Mouse (Mus musculus): ENCODE results near the gene Mill2.

The Mill2 gene

DNA sequence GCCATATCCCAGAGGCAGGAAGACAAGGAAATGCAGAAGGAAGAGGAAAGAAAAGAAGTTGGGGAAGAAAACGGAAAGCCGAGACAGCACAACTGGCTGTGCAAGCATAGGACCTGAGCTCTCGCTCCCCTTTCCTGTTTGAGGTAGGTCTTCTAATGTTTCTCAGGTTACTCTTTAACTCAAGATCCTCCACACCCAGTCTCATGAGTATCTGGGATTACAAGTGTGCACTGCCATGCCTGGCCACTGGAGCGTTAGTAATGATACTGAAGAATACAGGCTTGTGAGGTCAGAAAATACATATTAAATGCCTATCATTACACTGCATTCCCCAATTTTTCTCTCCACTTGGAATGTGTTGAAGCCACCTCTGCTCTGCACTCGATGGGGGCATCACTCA, 35.6 kb downstream of the Mill2 start:
- DNase-seq, result no peak

- no peak for DNase-seq
Measured at GRCm38 (mm10) chr7:18878691-18879090, 38.9 kb downstream of the Mill2 start.

GRCm38 (mm10) chr7:18883991-18884744, 44.4 kb downstream of the Mill2 start:
- DNase-seq, result peak in 1 of 2 experiments; percentile 18

DNA sequence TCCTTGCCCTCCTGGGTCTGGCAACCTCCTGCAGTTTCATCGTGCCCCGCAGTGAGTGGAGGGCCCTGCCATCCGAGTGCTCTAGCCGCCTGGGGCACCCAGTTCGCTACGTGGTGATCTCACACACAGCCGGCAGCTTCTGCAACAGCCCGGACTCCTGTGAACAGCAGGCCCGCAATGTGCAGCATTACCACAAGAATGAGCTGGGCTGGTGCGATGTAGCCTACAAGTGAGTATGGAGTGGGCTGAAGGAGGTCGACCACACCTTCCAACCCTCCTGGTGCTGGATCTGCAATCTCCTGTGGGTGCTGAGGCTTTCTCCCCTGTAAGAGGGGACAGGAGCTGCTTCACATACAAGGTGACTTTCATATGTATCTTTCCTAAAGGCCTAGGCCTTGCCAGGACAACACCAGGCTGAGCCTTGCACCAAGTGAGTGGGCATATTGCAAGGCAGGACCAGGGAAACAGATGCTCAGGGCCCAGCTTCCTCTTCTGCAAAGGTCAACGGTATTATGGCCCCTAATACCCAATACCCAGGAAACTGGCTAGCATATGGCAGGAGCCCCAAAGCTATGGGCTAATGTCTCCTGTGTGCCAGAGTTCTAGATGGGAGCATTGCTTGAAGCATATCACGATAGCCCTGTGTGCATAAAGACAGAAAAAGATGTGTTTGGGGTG, 45.1 kb downstream of the Mill2 start:
- no peak for DNase-seq

- DNase-seq, result no peak
Measured at GRCm38 (mm10) chr7:18886963-18887362, 47.2 kb downstream of the Mill2 start.

DNA sequence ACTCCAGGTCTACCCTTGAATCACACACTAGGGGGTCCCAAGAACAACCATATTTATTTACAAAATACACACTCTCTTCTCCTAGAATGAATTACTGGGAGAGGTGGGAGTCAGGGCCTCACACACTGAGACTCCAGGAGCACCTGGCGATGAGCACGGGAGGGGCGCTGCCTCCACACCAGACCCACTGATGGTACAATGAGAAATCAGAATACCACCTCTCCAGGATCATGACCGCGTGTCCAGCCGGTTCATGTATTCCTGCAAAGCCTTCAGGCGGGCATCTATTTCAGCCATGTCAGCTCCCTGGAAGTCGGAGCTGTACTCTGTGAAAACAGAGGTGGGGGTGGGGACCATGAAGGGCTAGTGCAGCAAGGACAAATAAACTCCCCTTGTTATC, 51.1 kb downstream of the Mill2 start:
- no peak for DNase-seq

DNA sequence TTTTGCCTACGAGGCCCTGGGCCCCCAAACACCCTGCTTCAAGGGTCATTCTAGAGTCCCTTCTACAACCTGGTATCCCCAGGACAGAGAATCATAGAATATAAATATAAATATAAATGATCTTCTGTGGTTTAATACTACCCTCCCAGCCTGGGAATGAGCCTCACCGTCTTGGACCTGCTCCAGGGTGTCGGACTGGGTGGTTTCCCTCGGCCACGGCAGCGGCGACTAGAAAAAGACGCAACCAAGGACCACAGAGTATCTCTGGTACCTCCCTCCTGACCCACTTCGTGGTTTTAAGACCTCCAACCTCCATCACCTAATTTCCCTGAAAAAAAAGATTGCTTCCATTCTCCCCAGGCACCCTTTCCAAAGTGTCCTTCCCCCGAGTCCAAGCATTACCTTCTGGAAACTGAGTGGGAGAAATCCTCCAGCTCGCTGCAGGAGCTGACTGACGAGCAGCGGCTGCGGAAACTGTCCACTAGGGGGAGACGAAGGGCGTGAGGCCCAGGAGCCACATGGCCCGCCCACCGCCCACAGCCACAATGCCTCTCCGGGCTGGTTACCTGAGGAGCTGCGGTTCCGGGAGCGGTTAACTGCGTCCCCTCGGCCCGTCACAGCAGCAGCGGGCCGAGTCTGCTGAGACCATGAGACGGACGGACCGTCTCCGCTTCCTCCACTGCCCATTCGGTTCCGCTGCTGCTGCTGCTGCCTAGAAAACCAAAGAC, 52.3 kb downstream of the Mill2 start:
- peak; percentile 93 to 94 for DNase-seq

GRCm38 (mm10) chr7:18893009-18893408, 53.2 kb downstream of the Mill2 start:
- DNase-seq, result peak; percentile 8 to 18

DNA sequence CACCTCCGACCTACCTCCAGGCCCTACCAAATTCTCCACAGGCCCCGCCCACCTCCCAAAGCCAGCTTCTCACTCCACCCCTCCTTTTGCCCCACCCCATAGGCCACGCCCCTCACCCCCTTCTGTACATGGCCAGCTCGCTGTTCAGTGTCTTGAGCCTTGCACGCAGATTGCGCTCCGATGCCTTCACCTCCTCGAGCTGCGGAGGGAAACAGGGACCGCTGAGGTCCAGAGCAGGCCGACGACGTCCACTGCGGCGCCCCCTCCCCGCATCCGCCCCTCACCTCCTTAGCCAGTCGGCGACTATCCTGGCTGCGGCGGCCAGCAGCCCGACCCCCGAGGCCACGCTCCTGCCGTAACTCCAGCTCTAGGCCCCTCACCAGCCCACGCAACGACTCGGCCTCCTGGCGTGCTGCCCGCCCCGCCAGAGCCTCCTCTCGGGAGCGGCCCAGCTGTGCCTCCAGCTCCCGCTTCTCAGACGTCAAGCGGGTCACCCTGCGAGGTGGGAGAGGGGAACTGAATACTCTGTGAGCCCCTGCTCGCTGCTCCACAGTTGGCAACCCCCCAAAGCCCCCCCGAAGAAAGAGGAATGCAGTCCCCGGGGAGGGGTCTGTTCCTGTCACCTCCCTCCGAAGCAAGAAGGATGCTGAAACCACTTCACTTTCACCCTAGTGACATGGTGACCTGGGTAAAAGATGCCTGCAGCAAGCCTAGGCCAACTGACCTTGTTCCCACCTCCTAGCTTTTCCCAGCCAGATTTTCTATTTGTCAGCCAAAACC, 54.1 kb downstream of the Mill2 start:
- DNase-seq, result peak; percentile 87 to 90

- peak; percentile 72 to 78 for DNase-seq
Measured at GRCm38 (mm10) chr7:18896536-18896935, 56.8 kb downstream of the Mill2 start.

- DNase-seq, result no peak
Measured at GRCm38 (mm10) chr7:18900513-18900912, 60.7 kb downstream of the Mill2 start.

- no peak for DNase-seq
Measured at GRCm38 (mm10) chr7:18902486-18902885, 62.7 kb downstream of the Mill2 start.

DNA sequence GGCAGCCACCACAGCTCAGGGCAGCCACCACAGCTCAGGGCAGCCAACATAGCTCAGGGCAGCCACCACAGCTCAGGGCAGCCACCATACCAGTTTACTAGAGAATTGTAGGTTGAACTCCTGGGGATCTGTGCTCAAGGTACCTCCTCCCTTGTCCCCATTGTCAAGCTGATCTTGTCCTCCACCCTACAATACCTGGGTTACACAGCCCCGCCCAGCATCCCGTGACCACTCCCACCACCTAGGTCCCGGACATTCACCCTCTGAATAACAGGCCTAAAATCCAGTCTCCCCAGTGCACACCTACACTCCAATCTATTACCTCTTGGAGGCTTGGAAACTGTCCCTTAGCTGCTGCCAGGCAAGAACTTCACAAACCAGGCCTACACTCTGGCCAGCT, 65.2 kb downstream of the Mill2 start:
- no peak for DNase-seq

- DNase-seq, result no peak
Measured at GRCm38 (mm10) chr7:18909797-18910196, 70.0 kb downstream of the Mill2 start.

GRCm38 (mm10) chr7:18910241-18910831, 70.6 kb downstream of the Mill2 start, which contains the start of gene Ccdc61:
TSS of gene Ccdc61 (minus strand) at chr7:18910415.
- DNase-seq, result peak; percentile 96 to 97
